Mouse (Mus musculus) embryonic fibroblast, embryonic 13.5 days (primary cell): ENCODE measurements around the gene Adgrg1. TPM values are rescaled to one million over a fixed set of nuclear protein-coding genes. Genes with fewer than 3 reads are reported as not detected.

ENCODE experiments used
- H3K27ac ChIP-seq: 2 replicates; pipeline ENCODE4 v1.5.1; 2012; ENCODE audit warnings: low read length, control low read depth, inconsistent platforms; ENCODE audit not compliant: insufficient read depth
- H3K4me1 ChIP-seq: 2 replicates; pipeline ENCODE4 v1.6.1; 2011; ENCODE audit warnings: low read length; ENCODE audit not compliant: control insufficient read depth, insufficient read depth
- H3K4me3 ChIP-seq: 2 replicates; pipeline ENCODE4 v1.5.1; 2011; ENCODE audit warnings: mild to moderate bottlenecking, control low read depth, low read length; ENCODE audit not compliant: insufficient read depth
- CTCF ChIP-seq: IDR thresholded peaks from 2 replicates; pipeline ENCODE4 v1.5.1; 2011; ENCODE audit warnings: mild to moderate bottlenecking, control low read depth, low read length, moderate library complexity, borderline replicate concordance; ENCODE audit not compliant: insufficient read depth
- POLR2A ChIP-seq: IDR thresholded peaks from 2 replicates; pipeline ENCODE4 v1.6.1; 2011; ENCODE audit warnings: low read depth, mild to moderate bottlenecking, control low read depth, low read length, moderate library complexity
- polyA plus RNA-seq: library from polyadenylated mRNA; stranded (reverse); fragments of >200 nt; gene quantifications from 2 replicates; pipeline ENCODE4 v1.2.4, GENCODE M21; 2011; ENCODE audit warnings: low read depth; ENCODE audit not compliant: missing spikeins, insufficient read length

Gene Adgrg1
- polyA plus RNA-seq, 1 experiment: 3.1 TPM

- TF ChIP-seq CTCF (no peak), POLR2A (no peak)
- no peak overlapping the region for H3K4me3 ChIP-seq
- H3K27ac ChIP-seq: no peak overlapping the region
Observed at GRCm38 (mm10) chr8:95054438-95054837, 79.9 kb downstream of the Adgrg1 start.

GRCm38 (mm10) chr8:95054927-95055510 is 80.5 kb downstream of the Adgrg1 start, which contains the start of gene Drc7:
Gene Drc7, plus strand, starts transcription at chr8:95055103.
- Histone ChIP-seq H3K4me3 (no peak within 1 kb of the TSS), H3K4me1 (no peaks in the 10 kb centered on the region), H3K27ac (no peak within 1 kb of the TSS)
- TF ChIP-seq POLR2A (no peak), CTCF (no peak)

More at GRCm38 (mm10) chr8:95054438-95054837, 79.9 kb downstream of the Adgrg1 start:
- no peaks in the 10 kb centered on the region for H3K4me1 ChIP-seq

GRCm38 (mm10) chr8:95056414-95056813 is 81.9 kb downstream of the Adgrg1 start:
- no peak for TF ChIP-seq POLR2A
- TF ChIP-seq CTCF: no peak
- Histone ChIP-seq H3K27ac (no peak overlapping the region), H3K4me1 (no peaks in the 10 kb centered on the region), H3K4me3 (no peak overlapping the region)

DNA sequence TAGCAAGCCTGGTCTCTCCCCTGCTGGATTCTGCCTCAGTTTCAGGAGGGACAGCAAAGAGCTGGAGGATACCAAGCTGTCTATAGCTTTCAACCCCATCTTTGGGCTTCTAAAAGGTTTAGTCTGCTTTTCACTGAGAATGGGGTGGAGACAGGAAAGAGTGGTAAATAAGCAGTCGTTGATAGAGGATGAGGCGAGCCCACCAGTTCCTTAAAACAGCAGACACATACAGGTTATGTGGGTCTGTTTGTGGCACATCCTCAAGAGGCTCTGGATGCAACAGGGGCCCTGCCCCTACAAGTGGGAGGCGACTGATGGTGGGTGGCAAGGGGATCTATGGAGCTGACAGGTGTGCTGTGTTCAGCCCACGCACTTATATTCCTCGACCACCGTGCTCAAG is 84.1 kb downstream of the Adgrg1 start:
- no peak overlapping the region for H3K27ac ChIP-seq
- TF ChIP-seq POLR2A: no peak
- H3K4me1 ChIP-seq: no peaks in the 10 kb centered on the region
- H3K4me3 ChIP-seq: no peak overlapping the region

DNA sequence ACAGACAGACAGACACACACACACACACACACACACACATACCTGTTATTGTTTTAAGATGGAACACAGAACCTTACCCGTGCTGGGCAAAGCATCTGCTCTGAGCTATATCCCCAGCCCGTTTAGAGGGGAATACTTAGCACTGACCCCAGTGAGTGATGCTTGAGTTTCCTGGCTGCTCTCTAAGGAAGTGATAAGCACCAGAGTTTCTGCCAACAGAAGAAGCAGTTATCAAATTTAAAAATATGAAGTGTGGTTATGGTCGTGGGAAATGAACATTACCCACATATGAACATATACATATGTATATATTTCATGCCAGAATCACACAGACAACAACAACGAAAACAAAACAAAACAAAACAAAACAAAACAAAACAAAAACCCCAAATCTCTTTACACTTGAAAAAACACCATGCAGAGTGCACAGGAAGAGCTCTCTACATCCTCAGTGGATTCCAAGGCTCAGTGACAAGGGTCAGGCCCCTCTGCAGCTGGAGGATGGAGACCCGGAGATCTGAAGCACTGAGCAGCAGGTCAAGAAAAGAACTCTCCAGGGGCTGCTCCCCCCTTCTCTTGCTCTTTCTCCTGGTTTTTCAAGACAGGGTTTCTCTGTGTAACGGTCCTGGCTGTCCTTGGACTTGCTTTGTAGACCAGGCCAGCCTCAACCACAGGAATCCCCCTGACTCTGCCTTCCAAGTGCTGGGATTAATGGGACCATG is 85.4 kb downstream of the Adgrg1 start:
- Histone ChIP-seq H3K4me1 (no peaks in the 10 kb centered on the region), H3K27ac (no peak overlapping the region), H3K4me3 (no peak overlapping the region)
- TF ChIP-seq CTCF: no peak
- TF ChIP-seq POLR2A: no peak

Other genes with a start within 250 kb of the Adgrg1 start
- gene Ccl22, start 229.2 kb upstream of the Adgrg1 start, polyA plus RNA-seq: not detected in 2 replicates
- gene Cx3cl1, start 202.7 kb upstream of the Adgrg1 start, polyA plus RNA-seq: 30.9 and 34.7 TPM in 2 replicates
- gene Ccl17, start 164.3 kb upstream of the Adgrg1 start, polyA plus RNA-seq: not detected in 2 replicates
- 46.5 and 48.9 TPM in 2 replicates for gene Coq9, start 136.4 kb upstream of the Adgrg1 start, polyA plus RNA-seq
- gene Ciapin1, start 136.4 kb upstream of the Adgrg1 start, polyA plus RNA-seq: 27.6 and 35.3 TPM in 2 replicates
- gene Polr2c, start 117.3 kb upstream of the Adgrg1 start, polyA plus RNA-seq: 84.6 and 92.0 TPM in 2 replicates
- 8.7 and 9.3 TPM in 2 replicates for gene Dok4, start 98.4 kb upstream of the Adgrg1 start, polyA plus RNA-seq
- gene Ccdc102a, start 56.7 kb upstream of the Adgrg1 start, polyA plus RNA-seq: 39.2 and 43.7 TPM in 2 replicates
- gene Adgrg5, start 51.1 kb upstream of the Adgrg1 start, polyA plus RNA-seq: 0.49 and 0.63 TPM in 2 replicates
- gene Adgrg3, start 42.9 kb downstream of the Adgrg1 start, polyA plus RNA-seq: not detected in 2 replicates
- not detected in 2 replicates for gene Drc7, start 80.4 kb downstream of the Adgrg1 start, polyA plus RNA-seq
- 6.8 and 9.0 TPM in 2 replicates for gene Katnb1, start 106.4 kb downstream of the Adgrg1 start, polyA plus RNA-seq
- gene Kifc3, start 228.1 kb downstream of the Adgrg1 start, polyA plus RNA-seq: 13.6 and 21.4 TPM in 2 replicates